Mouse (Mus musculus): Measurements from ENCODE around the gene Hacd3.

DNA sequence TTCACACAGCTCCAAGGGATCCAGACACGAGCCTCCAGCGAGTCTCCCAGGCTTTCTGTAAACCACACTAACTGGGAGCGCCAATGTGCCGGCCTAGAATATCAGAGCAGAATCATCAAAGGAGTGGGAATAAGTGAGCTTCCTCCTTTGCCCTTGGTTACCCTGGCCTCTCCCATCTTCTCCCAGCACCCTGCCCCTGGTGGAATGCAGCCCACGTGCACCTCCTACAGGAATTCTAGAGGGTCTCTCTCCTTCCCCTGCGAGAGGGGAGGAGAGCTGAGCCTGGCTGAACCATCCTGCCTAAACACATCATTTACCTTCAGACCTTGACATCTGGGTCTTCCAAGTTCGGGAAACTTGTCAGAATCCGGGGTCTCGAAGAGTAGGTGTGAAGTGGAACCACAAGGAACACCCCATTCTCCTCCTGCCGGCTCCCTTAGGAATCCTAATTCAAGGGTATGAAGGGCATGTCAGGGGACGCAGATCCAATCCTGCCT is 70.3 kb downstream of the Hacd3 start, which contains the start of gene Slc24a1:
- TF ChIP-seq POLR2A (IDR thresholded peaks at IDR 0.05; ENCODE audit: control insufficient read depth, low read depth, low read length) (no peak), CTCF (IDR thresholded peaks at IDR 0.05; ENCODE audit: control insufficient read depth, insufficient read depth, insufficient replicate concordance, low read depth, low read length) (no peak)

Measured in testis, adult 2 months (tissue).